Mouse (Mus musculus) limb, embryonic 14.5 days (tissue): Measurements from ENCODE around the gene Erbb3. TPM values are rescaled to one million over a fixed set of nuclear protein-coding genes. Genes with fewer than 3 reads are reported as not detected.

Experiments used
- ATAC-seq: fragments of 200-750 bp; cut with Nextera tagmentation; 2 replicates; pipeline ENCODE4 v1.8.0; 2017; ENCODE audit warnings: low read depth, moderate number of reproducible peaks, moderate TSS enrichment; ENCODE audit not compliant: low FRiP score
- DNase-seq: peaks from one replicate; pipeline ENCODE4 v3.0.0-alpha.2; 2015; ENCODE audit warnings: low spot score
- H3K27ac ChIP-seq: fragments of 300-500 bp; sonication (generic); replicated peaks from 2 replicates; pipeline ENCODE4 v1.5.1; 2014; ENCODE audit warnings: low read depth, mild to moderate bottlenecking, low read length, moderate library complexity, mixed read lengths
- H3K27me3 ChIP-seq: fragments of 300-500 bp; sonication (generic); 2 replicates; pipeline ENCODE4 v1.6.1; 2014; ENCODE audit warnings: low read length, mixed read lengths; ENCODE audit not compliant: control insufficient read depth, insufficient read depth
- H3K36me3 ChIP-seq: fragments of 300-500 bp; sonication (generic); 2 replicates; pipeline ENCODE4 v1.6.1; 2014; ENCODE audit warnings: mild to moderate bottlenecking, low read length, moderate library complexity, mixed read lengths; ENCODE audit not compliant: control insufficient read depth, insufficient read depth
- H3K4me1 ChIP-seq: fragments of 300-500 bp; sonication (generic); 2 replicates; pipeline ENCODE4 v1.6.1; 2014; ENCODE audit warnings: antibody characterized with exemption, low read length, mixed read lengths; ENCODE audit not compliant: control insufficient read depth, insufficient read depth
- H3K4me2 ChIP-seq: fragments of 300-500 bp; sonication (generic); replicated peaks from 2 replicates; pipeline ENCODE4 v1.6.1; 2014; ENCODE audit warnings: low read depth, mild to moderate bottlenecking, low read length, moderate library complexity; ENCODE audit not compliant: severe bottlenecking
- H3K4me3 ChIP-seq: fragments of 300-500 bp; sonication (generic); replicated peaks from 2 replicates; pipeline ENCODE4 v1.5.1; 2014; ENCODE audit warnings: low read length
- H3K9ac ChIP-seq: fragments of 300-500 bp; sonication (generic); 2 replicates; pipeline ENCODE4 v1.6.1; 2014; ENCODE audit warnings: mild to moderate bottlenecking, low read depth, low read length, moderate library complexity; ENCODE audit not compliant: severe bottlenecking
- H3K9me3 ChIP-seq: fragments of 300-500 bp; sonication (generic); 2 replicates; pipeline ENCODE4 v1.6.1; 2016; ENCODE audit warnings: low read length; ENCODE audit not compliant: control insufficient read depth
- POLR2A ChIP-seq: fragments of 200-500 bp; IDR thresholded peaks from 2 replicates; pipeline ENCODE4 v1.8.0; 2012; ENCODE audit warnings: inconsistent platforms, mild to moderate bottlenecking, moderate library complexity, borderline replicate concordance; ENCODE audit not compliant: insufficient read depth, insufficient read length; ENCODE audit errors: extremely low read depth
- WGBS: fragments of 180-500 bp; shearing (Covaris S2); extraction: QIAGEN DNeasy Blood & Tissue Kit; methylation state at CpG from one replicate; pipeline ENCODE4 v1.1.7; 2014; 5-methylcytosine and 5-hydroxymethylcytosine counted together
- polyA plus RNA-seq, 2 experiments: library from polyadenylated mRNA; depleted of rRNA in 1 of 2; stranded (reverse) in 1 of 2; unstranded in 1 of 2; fragments of >200 nt; fragmentation: Nextera tagmentation in 1 of 2; extraction: Ambion mirVana in 1 of 2; gene quantifications; 2 replicates each; pipeline versions ENCODE4 v1.2.1 to v1.2.3; 2012 to 2014

The Erbb3 gene
- polyA plus RNA-seq, 2 experiments = 18.2 to 21.1 TPM

DNA sequence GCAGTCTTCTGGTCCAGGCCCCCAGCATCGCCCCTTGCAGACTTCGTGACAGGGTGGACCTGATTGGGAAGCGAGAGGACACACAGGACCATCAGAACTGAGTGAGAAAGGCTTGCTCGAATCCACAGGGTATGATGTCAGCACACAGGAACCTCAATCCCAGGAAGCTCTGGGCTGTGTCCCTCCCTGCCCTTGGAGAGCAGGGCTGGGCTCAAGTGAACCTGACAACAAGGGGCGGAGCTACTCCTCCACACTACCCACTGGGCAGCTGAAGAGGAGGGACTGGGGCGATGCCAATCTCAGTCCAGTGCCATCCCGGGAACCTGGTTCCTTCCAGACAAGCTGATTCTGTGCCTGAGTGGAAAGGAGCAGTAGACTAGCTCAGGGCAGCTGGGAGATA is 5.8 kb downstream of the Erbb3 start:
- no peak for TF ChIP-seq POLR2A
- Histone ChIP-seq H3K27me3 (peaks cover 19% of the 10 kb centered on the region), H3K9me3 (no peaks in the 10 kb centered on the region), H3K9ac (no peak overlapping the region), H3K4me2 (no peak overlapping the region), H3K4me1 (peaks cover 3% of the 10 kb centered on the region; the same call in 1 of the 2 replicates), H3K27ac (no peak overlapping the region), H3K4me3 (no peak overlapping the region), H3K36me3 (no peaks in the 10 kb centered on the region)
- no peak for DNase-seq
- ATAC-seq = no peak
- WGBS = 19% methylated on average over 7 of the region's 7 CpGs

DNA sequence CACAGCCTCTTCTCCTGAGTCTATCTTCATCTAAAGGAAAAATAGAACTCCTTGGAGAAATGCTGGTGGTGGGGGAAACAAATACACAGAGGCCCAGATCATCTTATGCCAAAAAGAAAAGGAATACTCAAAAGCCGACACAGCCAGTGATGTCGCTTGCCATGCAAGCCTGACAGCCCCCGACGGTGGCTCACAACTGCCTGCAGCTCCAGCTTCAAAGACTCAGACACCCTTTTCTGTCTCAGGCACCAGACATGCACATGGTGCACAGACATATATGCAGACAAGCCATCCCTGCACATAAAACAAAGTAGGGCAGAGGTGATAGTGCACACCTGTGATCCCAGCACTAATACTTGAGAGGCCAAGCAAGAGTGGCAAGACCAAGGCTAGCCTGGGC is 9.7 kb downstream of the Erbb3 start:
- DNase-seq (no peak), ATAC-seq (no peak)
- no peak for TF ChIP-seq POLR2A
- Histone ChIP-seq H3K27ac (no peak overlapping the region), H3K4me1 (no peaks in the 10 kb centered on the region), H3K9ac (no peak overlapping the region), H3K9me3 (no peaks in the 10 kb centered on the region), H3K4me3 (no peak overlapping the region), H3K27me3 (no peaks in the 10 kb centered on the region), H3K4me2 (no peak overlapping the region), H3K36me3 (0 out of 2 replicates have a peak, but pooled peaks cover 3% of the 10 kb centered on the region)
- WGBS = 69% methylated on average over 4 of the region's 4 CpGs

DNA sequence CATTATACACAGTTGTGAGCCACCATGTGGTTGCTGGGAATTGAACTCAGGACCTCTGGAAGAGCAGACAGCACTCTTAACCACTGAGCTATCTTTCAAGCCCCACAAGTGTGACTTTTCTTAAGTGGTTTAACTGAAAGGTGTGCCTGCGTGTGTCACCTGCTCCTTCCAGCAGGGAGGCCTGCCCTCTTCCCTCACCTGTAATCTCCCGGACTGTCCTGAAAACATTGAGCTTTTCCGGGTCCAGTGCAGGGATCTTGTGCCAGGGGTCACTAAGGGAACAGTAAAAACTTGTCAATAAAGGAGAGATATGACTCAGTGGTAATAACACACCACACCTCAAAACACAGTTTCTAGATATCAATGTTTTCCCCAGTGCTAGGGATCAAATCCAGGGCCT is 10.2 kb downstream of the Erbb3 start:
- 0 out of 2 replicates have a peak, but pooled peaks cover 3% of the 10 kb centered on the region for H3K36me3 ChIP-seq
- H3K4me2 ChIP-seq = no peak overlapping the region
- H3K9ac ChIP-seq = no peak overlapping the region
- H3K4me1 ChIP-seq = no peaks in the 10 kb centered on the region
- no peak overlapping the region for H3K27ac ChIP-seq
- no peak overlapping the region for H3K4me3 ChIP-seq
- no peaks in the 10 kb centered on the region for H3K9me3 ChIP-seq
- DNase-seq (no peak), ATAC-seq (no peak)
- no peaks in the 10 kb centered on the region for H3K27me3 ChIP-seq
- TF ChIP-seq POLR2A = no peak
- WGBS = 82% methylated on average over 3 of the region's 3 CpGs

DNA sequence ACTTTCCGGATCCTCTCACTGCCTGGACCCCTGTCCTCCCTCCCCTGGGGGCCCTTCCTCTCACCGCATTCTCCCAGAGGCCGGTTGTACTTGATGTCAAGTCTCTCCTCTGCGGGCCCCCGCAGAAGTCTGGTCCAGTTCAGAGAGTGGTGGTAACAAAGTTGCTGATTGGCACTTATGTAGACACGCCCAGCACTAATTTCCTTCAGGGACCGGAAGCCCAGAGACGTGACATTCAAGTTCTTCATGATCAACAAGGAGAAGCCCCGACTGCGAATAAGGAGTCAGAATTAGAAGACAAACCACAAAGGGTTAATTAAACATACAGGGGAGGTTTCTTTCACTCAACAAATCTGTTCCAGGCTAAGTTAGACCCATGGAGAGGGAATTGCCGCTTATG is 11.1 kb downstream of the Erbb3 start:
- no peak for TF ChIP-seq POLR2A
- ATAC-seq = no peak

GRCm38 (mm10) chr10:128575063-128575462 is 14.4 kb downstream of the Erbb3 start:
- no peak for TF ChIP-seq POLR2A
- no peaks in the 10 kb centered on the region for H3K9me3 ChIP-seq
- WGBS = 99% methylated on average over 2 of the region's 2 CpGs
- no peaks in the 10 kb centered on the region for H3K4me1 ChIP-seq
- H3K4me3 ChIP-seq = no peak overlapping the region
- no peak overlapping the region for H3K27ac ChIP-seq
- ATAC-seq (no peak), DNase-seq (no peak)
- no peak overlapping the region for H3K9ac ChIP-seq
- H3K27me3 ChIP-seq = no peaks in the 10 kb centered on the region
- H3K4me2 ChIP-seq = no peak overlapping the region
- 0 out of 2 replicates have a peak, but pooled peaks cover 3% of the 10 kb centered on the region for H3K36me3 ChIP-seq

More for the DNA sequence above, 11.1 kb downstream of the Erbb3 start:
- no peaks in the 10 kb centered on the region for H3K9me3 ChIP-seq
- WGBS = 68% methylated on average over 11 of the region's 11 CpGs
- DNase-seq = no peak
- no peaks in the 10 kb centered on the region for H3K4me1 ChIP-seq
- 0 out of 2 replicates have a peak, but pooled peaks cover 3% of the 10 kb centered on the region for H3K36me3 ChIP-seq
- no peak overlapping the region for H3K4me2 ChIP-seq
- no peaks in the 10 kb centered on the region for H3K27me3 ChIP-seq
- no peak overlapping the region for H3K9ac ChIP-seq
- no peak overlapping the region for H3K4me3 ChIP-seq
- H3K27ac ChIP-seq = no peak overlapping the region

DNA sequence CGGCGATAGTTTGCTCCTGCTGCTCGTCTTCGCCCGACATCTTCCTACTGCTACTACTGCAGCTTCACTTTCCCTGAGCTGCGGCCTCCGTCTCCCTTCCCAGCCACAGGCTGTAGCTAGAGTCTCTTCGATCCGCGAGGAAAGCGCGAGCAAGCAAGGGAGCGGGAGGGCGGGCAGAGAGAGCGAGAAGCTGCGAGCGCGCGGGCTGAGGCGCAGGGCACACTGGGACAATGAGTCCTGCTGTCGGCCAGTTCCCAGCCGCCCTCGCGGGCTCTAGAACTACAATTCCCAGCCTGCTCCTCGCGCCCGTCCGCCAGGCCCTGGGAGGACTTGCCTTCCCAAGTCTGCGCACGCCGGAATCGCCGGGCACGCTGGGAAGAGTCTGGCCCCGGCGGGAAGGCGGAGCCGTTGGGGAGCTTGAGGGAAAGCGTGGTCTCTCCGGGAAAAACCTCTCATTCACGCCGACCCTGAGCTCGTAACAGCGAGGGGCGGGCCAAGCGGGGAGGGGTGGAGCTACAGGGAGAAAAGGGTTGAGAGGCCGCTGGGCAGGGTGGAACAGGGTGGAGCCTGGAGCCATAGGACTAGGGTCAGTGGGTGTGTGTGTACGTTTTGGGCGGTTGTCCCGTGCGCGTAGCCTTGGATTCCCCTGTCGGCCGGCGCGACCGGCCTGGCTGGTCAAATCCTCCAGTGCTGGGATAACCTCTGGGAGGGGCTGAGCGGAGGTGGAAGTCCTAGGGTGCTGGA is 23.5 kb downstream of the Erbb3 start, which contains the start of gene Pa2g4:
Gene Pa2g4 (minus strand): TSS at position 200 of the 744 bp plus-strand sequence.
- Histone ChIP-seq H3K36me3 (peaks cover 26% of the 10 kb centered on the region), H3K4me1 (peaks cover 8% of the 10 kb centered on the region), H3K4me2 (peak within 1 kb of the TSS; percentile 89), H3K27ac (peak within 1 kb of the TSS; percentile 87), H3K27me3 (no peaks in the 10 kb centered on the region), H3K9ac (peak within 1 kb of the TSS; percentile 94), H3K9me3 (no peaks in the 10 kb centered on the region), H3K4me3 (peak within 1 kb of the TSS; percentile 88)
- ATAC-seq (peak; percentile 96), DNase-seq (peak; percentile 98)
- TF ChIP-seq POLR2A = peak; percentile 68; the same call in 1 of the 2 replicates
- WGBS = 0% methylated on average over 48 of the region's 58 CpGs
